Mouse (Mus musculus): ENCODE measurements around the gene Gm6588.
A peak's percentile ranks its signal among the peaks of the same experiment; 100 is the strongest.

Gene Gm6588

GRCm38 (mm10) chr5:112470144-112470543 lies 20.9 kb downstream of the Gm6588 start:
- DNase-seq (ENCODE audit: low spot score): peak; percentile 48

GRCm38 (mm10) chr5:112473453-112473852 lies 24.2 kb downstream of the Gm6588 start:
- peak; percentile 71 for DNase-seq (ENCODE audit: low spot score)

- DNase-seq (ENCODE audit: low spot score): no peak
Observed at GRCm38 (mm10) chr5:112481946-112482410, 32.8 kb downstream of the Gm6588 start.

GRCm38 (mm10) chr5:112482551-112482950 lies 33.3 kb downstream of the Gm6588 start:
- no peak for DNase-seq (ENCODE audit: low spot score)

- no peak for DNase-seq (ENCODE audit: low spot score)
Observed at GRCm38 (mm10) chr5:112483030-112483429, 33.8 kb downstream of the Gm6588 start.

- DNase-seq (ENCODE audit: low spot score): no peak
Observed at GRCm38 (mm10) chr5:112484924-112485715, 35.9 kb downstream of the Gm6588 start.

- no peak for DNase-seq (ENCODE audit: low spot score)
Observed at GRCm38 (mm10) chr5:112486415-112486814, 37.2 kb downstream of the Gm6588 start.

GRCm38 (mm10) chr5:112487504-112487903 lies 38.3 kb downstream of the Gm6588 start:
- DNase-seq (ENCODE audit: low spot score): no peak

- no peak for DNase-seq (ENCODE audit: low spot score)
Observed at GRCm38 (mm10) chr5:112488101-112488776, 39.0 kb downstream of the Gm6588 start.

- no peak for DNase-seq (ENCODE audit: low spot score)
Observed at GRCm38 (mm10) chr5:112491489-112491888, 42.3 kb downstream of the Gm6588 start.

- DNase-seq (ENCODE audit: low spot score): no peak
Observed at GRCm38 (mm10) chr5:112493492-112493891, 44.3 kb downstream of the Gm6588 start.

GRCm38 (mm10) chr5:112496753-112497369 lies 47.6 kb downstream of the Gm6588 start:
- DNase-seq (ENCODE audit: low spot score): no peak

- no peak for DNase-seq (ENCODE audit: low spot score)
Observed at GRCm38 (mm10) chr5:112498921-112499917, 50.0 kb downstream of the Gm6588 start.

GRCm38 (mm10) chr5:112499918-112500682 lies 50.9 kb downstream of the Gm6588 start:
- no peak for DNase-seq (ENCODE audit: low spot score)
